Mouse (Mus musculus) layer of hippocampus, postnatal 25 days (tissue): ENCODE results near the gene Crct1. TPM values are rescaled to one million over a fixed set of nuclear protein-coding genes. Genes with fewer than 3 reads are reported as not detected.

ENCODE experiments used
- DNase-seq, 2 experiments: peaks; one replicate each; pipeline ENCODE4 v3.0.0; 2022; ENCODE audit warnings: mixed read lengths in 2 of 2, low spot score in 1 of 2; ENCODE audit errors: extremely low spot score in 1 of 2
- total RNA-seq, 2 experiments: library from RNA; stranded (reverse); gene quantifications; 2 replicates each; pipeline ENCODE4 v1.2.3; 2021

Gene Crct1
- total RNA-seq, result not detected

- no peak for DNase-seq
These were observed at the start of gene Crct1 for GRCm38 (mm10) chr3:93015460-93016104. TSS of gene Crct1 (minus strand) at chr3:93015687.

GRCm38 (mm10) chr3:93052826-93053474 lies 37.5 kb upstream of the Crct1 start:
- DNase-seq, result peak in 1 of 2 experiments; percentile 16

GRCm38 (mm10) chr3:93050182-93050581 lies 34.7 kb upstream of the Crct1 start:
- DNase-seq, result no peak

- peak in 1 of 2 experiments; percentile 14 for DNase-seq
These were observed 16.0 kb upstream of the Crct1 start for GRCm38 (mm10) chr3:93031450-93031849.

- DNase-seq, result no peak
These were observed 10.0 kb upstream of the Crct1 start for GRCm38 (mm10) chr3:93025486-93025885.

GRCm38 (mm10) chr3:93023411-93024184 lies 8.1 kb upstream of the Crct1 start:
- DNase-seq, result no peak

- DNase-seq, result no peak
These were observed 5.7 kb upstream of the Crct1 start for GRCm38 (mm10) chr3:93021171-93021570.

GRCm38 (mm10) chr3:93018960-93019359 lies 3.5 kb upstream of the Crct1 start, which contains the start of gene Lce1m:
TSS of gene Lce1m (minus strand) at chr3:93019060.
- DNase-seq, result no peak

GRCm38 (mm10) chr3:93014871-93015270 lies 616 bp downstream of the Crct1 start:
- no peak for DNase-seq

GRCm38 (mm10) chr3:93014378-93014801 lies 1.1 kb downstream of the Crct1 start:
- peak; percentile 13 to 14 for DNase-seq

- DNase-seq, result no peak
These were observed 12.6 kb downstream of the Crct1 start for GRCm38 (mm10) chr3:93002843-93003242.

GRCm38 (mm10) chr3:93000621-93001020 lies 14.9 kb downstream of the Crct1 start:
- no peak for DNase-seq

GRCm38 (mm10) chr3:92998691-92999090 lies 16.8 kb downstream of the Crct1 start:
- DNase-seq, result peak; percentile 56 to 74

GRCm38 (mm10) chr3:92991926-92992325 lies 23.6 kb downstream of the Crct1 start, which contains the start of gene Lce3f:
TSS of gene Lce3f (plus strand) at chr3:92992226.
- DNase-seq, result no peak

GRCm38 (mm10) chr3:92978484-92978883 lies 37.0 kb downstream of the Crct1 start:
- DNase-seq, result no peak

- DNase-seq, result no peak
These were observed 48.7 kb downstream of the Crct1 start, which contains the start of gene Lce3e for GRCm38 (mm10) chr3:92966761-92967160. TSS of gene Lce3e (plus strand) at chr3:92967061.

Other genes starting within 250 kb of the Crct1 start
- gene Lce1i, start 236.8 kb downstream of the Crct1 start, total RNA-seq, result not detected
- gene Lce1j, start 225.2 kb downstream of the Crct1 start, total RNA-seq, result not detected
- not detected for gene Lce1k, start 207.8 kb downstream of the Crct1 start, total RNA-seq
- not detected for gene Kprp, start 188.4 kb downstream of the Crct1 start, total RNA-seq
- not detected for gene Lce1l, start 164.4 kb downstream of the Crct1 start, total RNA-seq
- not detected for gene 2310050C09Rik, start 145.5 kb downstream of the Crct1 start, total RNA-seq
- not detected for gene Lce3a, start 89.5 kb downstream of the Crct1 start, total RNA-seq
- gene Lce3b, start 82.7 kb downstream of the Crct1 start, total RNA-seq, result not detected
- gene Lce3c, start 71.2 kb downstream of the Crct1 start, total RNA-seq, result not detected
- gene Lce3d, start 58.3 kb downstream of the Crct1 start, total RNA-seq, result not detected
- not detected for gene Lce3e, start 48.6 kb downstream of the Crct1 start, total RNA-seq
- not detected for gene Lce3f, start 23.5 kb downstream of the Crct1 start, total RNA-seq
- not detected for gene Lce1m, start 3.4 kb upstream of the Crct1 start, total RNA-seq
- gene Gm4858, start 53.1 kb upstream of the Crct1 start, total RNA-seq, result not detected
- gene Crnn, start 129.1 kb upstream of the Crct1 start, total RNA-seq, result not detected
- not detected for gene Flg2, start 181.6 kb upstream of the Crct1 start, total RNA-seq